Mouse (Mus musculus): ENCODE results near the gene Slc45a3. TPM values are rescaled to one million over a fixed set of nuclear protein-coding genes. Genes with fewer than 3 reads are reported as not detected.

The Slc45a3 gene
- total RNA-seq (2023), result 1 to 10 TPM; 2.1 to 3.5 TPM

DNA sequence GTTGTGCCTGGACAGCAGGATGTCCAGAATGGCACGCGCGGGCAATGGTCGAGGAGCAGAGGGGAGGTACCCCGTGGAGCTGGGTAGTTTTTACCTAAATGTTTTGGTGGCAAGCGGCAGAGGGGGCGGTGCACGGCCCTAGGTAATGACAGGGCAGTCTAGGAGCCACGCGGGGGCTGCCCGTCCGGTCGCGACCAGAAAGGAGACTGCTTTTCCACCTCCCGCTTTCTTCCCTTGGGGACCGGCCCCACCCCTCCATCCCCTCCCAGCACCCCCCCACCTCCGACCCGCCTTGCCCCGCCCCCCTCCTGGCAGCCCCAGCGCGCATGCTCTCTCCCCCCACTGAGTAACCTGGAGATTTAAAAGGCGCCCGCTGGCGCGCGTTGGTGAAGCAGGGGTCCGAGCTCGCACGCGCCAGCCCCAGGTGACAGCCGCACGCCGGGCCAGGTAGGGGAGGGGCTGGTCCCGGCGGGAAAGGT lies at the start of gene Slc45a3:
Slc45a3 (plus strand) TSS at position 362 of the 479 bp plus-strand sequence.

DNA sequence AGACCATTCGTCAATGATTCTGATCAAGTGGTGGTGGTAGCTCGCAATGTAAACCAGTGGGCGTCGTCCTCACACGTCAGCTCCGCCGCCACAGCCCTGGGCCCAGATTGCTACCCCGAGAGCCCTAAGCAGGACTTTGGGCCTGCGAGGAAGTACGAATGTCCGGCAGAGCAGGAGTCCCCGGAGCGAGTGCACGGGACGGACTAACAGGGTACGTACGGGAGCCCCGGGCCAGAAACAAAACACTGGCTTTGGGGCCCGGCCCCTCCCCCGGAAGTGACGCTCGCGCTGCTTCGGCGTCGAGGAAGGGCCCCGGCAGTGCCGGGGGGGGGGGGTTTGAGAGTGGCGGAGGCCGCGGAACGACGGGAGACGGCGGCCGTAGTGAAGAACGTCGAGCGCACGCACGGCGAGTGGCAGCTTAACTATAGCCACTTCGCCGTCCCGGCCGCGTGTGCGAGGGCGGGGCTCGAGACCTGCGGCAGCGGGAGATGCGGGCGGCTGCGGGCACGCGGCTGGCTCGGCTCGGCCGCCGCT lies 44.6 kb downstream of the Slc45a3 start, which contains the start of gene Elk4:
Elk4 (plus strand) TSS at position 326 of the 534 bp plus-strand sequence.

Other genes starting within 250 kb of the Slc45a3 start
- not detected for gene Slc26a9, start 218.9 kb upstream of the Slc45a3 start, total RNA-seq (2023)
- gene Pm20d1, start 165.6 kb upstream of the Slc45a3 start, total RNA-seq (2023), result not detected
- 10 to 100 TPM; 30.3 to 34.7 TPM for gene Slc41a1, start 135.5 kb upstream of the Slc45a3 start, total RNA-seq (2023)
- 10 to 100 TPM; 14.0 to 20.3 TPM for gene Rab29, start 95.7 kb upstream of the Slc45a3 start, total RNA-seq (2023)
- 10 to 100 TPM; 78.5 to 79.8 TPM for gene Nucks1, start 52.4 kb upstream of the Slc45a3 start, total RNA-seq (2023)
- gene Elk4, start 44.6 kb downstream of the Slc45a3 start, total RNA-seq (2023), result 100 to 1,000 TPM; 305 to 328 TPM
- not detected for gene Mfsd4a, start 105.1 kb downstream of the Slc45a3 start, total RNA-seq (2023)
- gene Cdk18, start 176.7 kb downstream of the Slc45a3 start, total RNA-seq (2023), result not detected
- gene Lemd1, start 228.5 kb downstream of the Slc45a3 start, total RNA-seq (2023), result not detected
- not detected for gene AC124108.1, start 228.5 kb downstream of the Slc45a3 start, total RNA-seq (2023)

Data from T-cell, adult 66 days (primary cell).